Mouse (Mus musculus): Measurements from ENCODE around the gene Tctex1d1. TPM values are rescaled to one million over a fixed set of nuclear protein-coding genes. Genes with fewer than 3 reads are reported as not detected.

Tctex1d1 gene
- polyA plus RNA-seq, 1 experiment from 2014 or later = not detected

DNA sequence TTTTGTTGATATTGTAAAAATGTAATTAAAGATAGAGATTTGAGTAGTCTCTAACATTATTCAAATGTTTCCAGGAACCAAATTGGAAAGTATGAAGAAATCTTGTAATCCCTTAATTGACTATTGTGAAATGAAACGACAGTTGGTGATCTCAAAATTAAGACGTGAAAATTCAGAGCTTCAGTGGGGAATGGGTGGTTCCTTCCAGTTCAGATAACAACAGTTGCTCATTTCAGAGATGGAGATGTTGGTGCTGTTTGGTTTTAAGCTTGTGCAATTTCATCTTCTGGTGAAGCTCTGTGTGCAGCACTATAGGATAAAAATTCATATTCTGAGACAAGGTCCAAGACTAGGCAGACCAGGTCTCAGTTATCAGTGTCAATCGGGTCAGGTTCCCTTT lies 6.3 kb upstream of the Tctex1d1 start:
- H3K4me3 ChIP-seq (ENCODE audit: low read depth, low read length) = no peak overlapping the region
- WGBS (ENCODE audit: insufficient replicate concordance) = 49% methylated on average over 3 of the region's 3 CpGs

DNA sequence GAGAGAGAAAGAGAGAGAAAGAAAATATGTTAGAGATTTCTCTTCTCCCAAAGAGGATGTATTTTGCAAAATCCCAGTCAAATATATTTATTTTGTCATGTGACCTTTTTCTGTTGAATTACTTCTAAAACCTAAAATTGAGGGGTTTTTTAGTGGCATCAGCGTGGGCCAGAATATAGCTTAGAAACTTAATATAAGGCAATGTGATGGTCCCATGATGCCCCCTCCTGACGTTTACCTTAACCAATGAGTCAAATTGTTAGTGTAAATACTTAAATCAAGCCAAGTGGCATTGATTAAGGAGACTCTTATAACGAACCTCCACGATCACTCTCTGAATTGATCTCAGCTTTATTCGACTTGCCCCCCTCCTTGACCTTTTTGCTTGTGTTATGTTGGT lies 4.2 kb upstream of the Tctex1d1 start:
- H3K4me1 ChIP-seq (ENCODE audit: insufficient read depth) = peaks cover 5% of the 10 kb centered on the region
- 65% methylated on average over 5 of the region's 5 CpGs for WGBS (ENCODE audit: insufficient replicate concordance)
- no peak overlapping the region for H3K4me3 ChIP-seq (ENCODE audit: low read depth, low read length)
- H3K27me3 ChIP-seq (ENCODE audit: insufficient read depth, low read length) = no peaks in the 10 kb centered on the region
- no peak overlapping the region for H3K27ac ChIP-seq (ENCODE audit: low read depth)
- no peak overlapping the region for H3K4me2 ChIP-seq (ENCODE audit: low read depth, low read length)
- DNase-seq (no peak), ATAC-seq (no peak)
- H3K36me3 ChIP-seq (replicated peaks; ENCODE audit: insufficient read depth, low read length) = no peaks in the 10 kb centered on the region
- no peak overlapping the region for H3K9ac ChIP-seq (replicated peaks)
- TF ChIP-seq EP300 (IDR thresholded peaks at IDR 0.05; ENCODE audit: low read depth) = no peak
- no peak for TF ChIP-seq CTCF (IDR thresholded peaks at IDR 0.05; ENCODE audit: low read depth)
- H3K9me3 ChIP-seq (ENCODE audit: low read length) = no peaks in the 10 kb centered on the region

More for the DNA sequence above, 6.3 kb upstream of the Tctex1d1 start:
- no peaks in the 10 kb centered on the region for H3K9me3 ChIP-seq (ENCODE audit: low read length)
- no peak overlapping the region for H3K9ac ChIP-seq (replicated peaks)
- H3K4me1 ChIP-seq (ENCODE audit: insufficient read depth) = no peaks in the 10 kb centered on the region
- DNase-seq (no peak), ATAC-seq (no peak)
- no peak overlapping the region for H3K27ac ChIP-seq (ENCODE audit: low read depth)
- no peak for TF ChIP-seq EP300 (IDR thresholded peaks at IDR 0.05; ENCODE audit: low read depth)
- TF ChIP-seq CTCF (IDR thresholded peaks at IDR 0.05; ENCODE audit: low read depth) = no peak
- H3K4me2 ChIP-seq (ENCODE audit: low read depth, low read length) = no peak overlapping the region
- no peaks in the 10 kb centered on the region for H3K27me3 ChIP-seq (ENCODE audit: insufficient read depth, low read length)
- H3K36me3 ChIP-seq (replicated peaks; ENCODE audit: insufficient read depth, low read length) = no peaks in the 10 kb centered on the region

- Histone ChIP-seq H3K27ac (ENCODE audit: low read depth) (no peak overlapping the region), H3K9ac (replicated peaks) (no peak overlapping the region), H3K4me1 (ENCODE audit: insufficient read depth) (peaks cover 5% of the 10 kb centered on the region), H3K27me3 (ENCODE audit: insufficient read depth, low read length) (no peaks in the 10 kb centered on the region), H3K4me3 (ENCODE audit: low read depth, low read length) (no peak overlapping the region), H3K4me2 (ENCODE audit: low read depth, low read length) (no peak overlapping the region), H3K36me3 (replicated peaks; ENCODE audit: insufficient read depth, low read length) (no peaks in the 10 kb centered on the region), H3K9me3 (ENCODE audit: low read length) (peaks cover 4% of the 10 kb centered on the region; the same call in 1 of the 2 replicates)
- ATAC-seq (0 out of 2 replicates have a peak, but pooled peaks have one; percentile 36), DNase-seq (no peak)
- no peak for TF ChIP-seq CTCF (IDR thresholded peaks at IDR 0.05; ENCODE audit: low read depth)
- TF ChIP-seq EP300 (IDR thresholded peaks at IDR 0.05; ENCODE audit: low read depth) = no peak
- 49% methylated on average over 12 of the region's 12 CpGs for WGBS (ENCODE audit: insufficient replicate concordance)
These were observed 1.8 kb upstream of the Tctex1d1 start for GRCm38 (mm10) chr4:102976290-102977275.

- no peak overlapping the region for H3K27ac ChIP-seq (ENCODE audit: low read depth)
- ATAC-seq = no peak
- WGBS (ENCODE audit: insufficient replicate concordance) = 20% methylated on average over 16 of the region's 16 CpGs
These were observed 556 bp upstream of the Tctex1d1 start for GRCm38 (mm10) chr4:102977778-102978321.

GRCm38 (mm10) chr4:102979385-102979784 lies 979 bp downstream of the Tctex1d1 start:
- H3K4me2 ChIP-seq (ENCODE audit: low read depth, low read length) = peak overlapping the region; percentile 57
- no peak for ATAC-seq
- H3K9ac ChIP-seq (replicated peaks) = no peak overlapping the region
- 39% methylated on average over 5 of the region's 5 CpGs for WGBS (ENCODE audit: insufficient replicate concordance)
- peaks cover 4% of the 10 kb centered on the region; the same call in 1 of the 2 replicates for H3K9me3 ChIP-seq (ENCODE audit: low read length)
- DNase-seq = no peak
- H3K4me3 ChIP-seq (ENCODE audit: low read depth, low read length) = peak overlapping the region; percentile 24; the same call in 1 of the 2 replicates
- no peaks in the 10 kb centered on the region for H3K36me3 ChIP-seq (replicated peaks; ENCODE audit: insufficient read depth, low read length)
- peaks cover 5% of the 10 kb centered on the region for H3K4me1 ChIP-seq (ENCODE audit: insufficient read depth)
- H3K27ac ChIP-seq (ENCODE audit: low read depth) = no peak overlapping the region
- TF ChIP-seq EP300 (IDR thresholded peaks at IDR 0.05; ENCODE audit: low read depth) (no peak), CTCF (IDR thresholded peaks at IDR 0.05; ENCODE audit: low read depth) (peak; percentile 35; the same call in 1 of the 2 replicates)
- no peaks in the 10 kb centered on the region for H3K27me3 ChIP-seq (ENCODE audit: insufficient read depth, low read length)

More at GRCm38 (mm10) chr4:102977778-102978321, 556 bp upstream of the Tctex1d1 start:
- no peak for DNase-seq
- no peaks in the 10 kb centered on the region for H3K36me3 ChIP-seq (replicated peaks; ENCODE audit: insufficient read depth, low read length)
- no peak overlapping the region for H3K4me3 ChIP-seq (ENCODE audit: low read depth, low read length)
- no peak for TF ChIP-seq EP300 (IDR thresholded peaks at IDR 0.05; ENCODE audit: low read depth)
- TF ChIP-seq CTCF (IDR thresholded peaks at IDR 0.05; ENCODE audit: low read depth) = no peak
- H3K27me3 ChIP-seq (ENCODE audit: insufficient read depth, low read length) = no peaks in the 10 kb centered on the region
- H3K9ac ChIP-seq (replicated peaks) = no peak overlapping the region
- no peak overlapping the region for H3K4me2 ChIP-seq (ENCODE audit: low read depth, low read length)
- peaks cover 4% of the 10 kb centered on the region; the same call in 1 of the 2 replicates for H3K9me3 ChIP-seq (ENCODE audit: low read length)
- H3K4me1 ChIP-seq (ENCODE audit: insufficient read depth) = peaks cover 5% of the 10 kb centered on the region

DNA sequence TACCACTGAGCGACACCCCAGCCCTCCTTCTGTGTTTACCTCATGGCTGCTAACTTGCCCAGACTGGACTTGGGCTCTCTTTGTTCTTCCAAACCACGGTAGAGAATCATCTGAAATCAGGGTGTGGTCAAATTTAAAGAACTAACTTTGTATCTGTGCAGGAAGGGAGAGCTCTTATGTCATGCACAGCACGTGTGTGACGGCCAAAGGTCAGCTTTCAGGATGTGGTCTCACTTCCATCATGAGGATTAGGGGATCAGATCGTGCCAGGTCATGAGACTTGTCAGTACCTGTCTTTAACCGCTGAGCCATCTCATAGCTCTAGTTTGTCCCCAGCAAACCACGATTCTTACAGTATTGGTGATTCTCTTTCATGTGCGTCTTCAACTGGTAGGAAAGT lies 3.3 kb downstream of the Tctex1d1 start:
- no peak for DNase-seq
- Histone ChIP-seq H3K4me3 (ENCODE audit: low read depth, low read length) (no peak overlapping the region), H3K4me2 (ENCODE audit: low read depth, low read length) (no peak overlapping the region), H3K9ac (replicated peaks) (no peak overlapping the region), H3K9me3 (ENCODE audit: low read length) (peaks cover 4% of the 10 kb centered on the region; the same call in 1 of the 2 replicates), H3K4me1 (ENCODE audit: insufficient read depth) (peaks cover 5% of the 10 kb centered on the region), H3K27ac (ENCODE audit: low read depth) (no peak overlapping the region), H3K36me3 (replicated peaks; ENCODE audit: insufficient read depth, low read length) (no peaks in the 10 kb centered on the region), H3K27me3 (ENCODE audit: insufficient read depth, low read length) (no peaks in the 10 kb centered on the region)
- ATAC-seq = no peak
- no peak for TF ChIP-seq CTCF (IDR thresholded peaks at IDR 0.05; ENCODE audit: low read depth)
- no peak for TF ChIP-seq EP300 (IDR thresholded peaks at IDR 0.05; ENCODE audit: low read depth)
- 56% methylated on average over 8 of the region's 8 CpGs for WGBS (ENCODE audit: insufficient replicate concordance)
